Mouse (Mus musculus): ENCODE results near the gene Chmp2b.

- TF ChIP-seq TAL1 (IDR thresholded peaks at IDR 0.05; ENCODE audit: low read length) (no peak), GATA1 (IDR thresholded peaks at IDR 0.05; ENCODE audit: low read length) (no peak)
Observed at GRCm38 (mm10) chr16:65543676-65544293, 18.7 kb downstream of the Chmp2b start.
